Mouse (Mus musculus) midbrain, embryonic 14.5 days (tissue): Measurements from ENCODE around the gene Smg9. TPM values are rescaled to one million over a fixed set of nuclear protein-coding genes. Genes with fewer than 3 reads are reported as not detected.

ENCODE experiments used
- ATAC-seq: fragments of 200-750 bp; cut with Nextera tagmentation; 2 replicates; pipeline ENCODE4 v1.8.0; 2017; ENCODE audit warnings: moderate number of reproducible peaks, moderate library complexity; ENCODE audit not compliant: low FRiP score, low TSS enrichment
- DNase-seq: peaks from one replicate; pipeline ENCODE4 v3.0.0-alpha.2; 2015
- H3K27ac ChIP-seq: fragments of 300-500 bp; sonication (generic); replicated peaks from 2 replicates; pipeline ENCODE4 v1.5.1; 2014; ENCODE audit warnings: mild to moderate bottlenecking, low read depth, low read length, moderate library complexity
- H3K27me3 ChIP-seq: fragments of 300-500 bp; sonication (generic); 2 replicates; pipeline ENCODE4 v1.6.1; 2014; ENCODE audit warnings: low read length, control low read depth, mixed read lengths; ENCODE audit not compliant: control insufficient read depth, insufficient read depth
- H3K36me3 ChIP-seq: fragments of 300-500 bp; sonication (generic); 2 replicates; pipeline ENCODE4 v1.6.1; 2014; ENCODE audit warnings: low read length, control low read depth; ENCODE audit not compliant: control insufficient read depth, insufficient read depth
- H3K4me1 ChIP-seq: fragments of 300-500 bp; sonication (generic); 2 replicates; pipeline ENCODE4 v1.6.1; 2014; ENCODE audit warnings: mild to moderate bottlenecking, antibody characterized with exemption, low read length, control low read depth; ENCODE audit not compliant: control insufficient read depth, insufficient read depth
- H3K4me2 ChIP-seq: fragments of 300-500 bp; sonication (generic); 2 replicates; pipeline ENCODE4 v1.6.1; 2014; ENCODE audit warnings: mild to moderate bottlenecking, low read length, moderate library complexity
- H3K4me3 ChIP-seq: fragments of 300-500 bp; sonication (generic); replicated peaks from 2 replicates; pipeline ENCODE4 v1.5.1; 2014; ENCODE audit warnings: low read depth, low read length
- H3K9ac ChIP-seq: fragments of 300-500 bp; sonication (generic); replicated peaks from 2 replicates; pipeline ENCODE4 v1.6.1; 2014; ENCODE audit warnings: mild to moderate bottlenecking, low read length, moderate library complexity
- H3K9me3 ChIP-seq: fragments of 300-500 bp; sonication (generic); 2 replicates; pipeline ENCODE4 v1.6.1; 2016; ENCODE audit warnings: low read length, control low read depth, mixed read lengths; ENCODE audit not compliant: control insufficient read depth
- WGBS: fragments of 180-500 bp; shearing (Covaris S2); extraction: QIAGEN DNeasy Blood & Tissue Kit; methylation state at CpG from one replicate; pipeline ENCODE4 v1.1.7; 2014; 5-methylcytosine and 5-hydroxymethylcytosine counted together
- polyA plus RNA-seq: library from polyadenylated mRNA; unstranded; fragments of >200 nt; fragmentation: Nextera tagmentation; extraction: Ambion mirVana; gene quantifications from 2 replicates; pipeline ENCODE4 v1.2.1, GENCODE M21; 2014

Smg9 gene
- polyA plus RNA-seq, 1 experiment from 2014 or later, result 33.3 TPM

DNA sequence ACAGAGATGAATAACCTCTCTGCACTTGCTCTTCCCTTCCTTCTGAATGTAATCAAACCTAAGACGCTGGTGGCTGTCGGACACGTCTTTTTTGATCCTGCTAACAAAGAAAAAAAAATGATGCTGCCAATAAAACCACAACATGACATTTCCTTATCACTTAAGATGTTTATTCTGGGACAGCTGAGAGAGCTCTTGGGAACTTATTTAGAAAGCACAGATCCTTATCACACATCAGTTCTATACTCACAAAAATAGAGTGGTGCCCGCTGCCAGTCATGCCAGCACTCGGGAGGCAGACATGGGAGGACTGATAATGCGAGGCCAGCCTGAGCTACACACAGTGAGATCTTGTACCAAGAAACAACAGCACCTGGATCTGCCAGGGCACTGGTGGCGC, 40.5 kb downstream of the Smg9 start:
- Histone ChIP-seq H3K4me2 (no peak overlapping the region), H3K4me1 (no peaks in the 10 kb centered on the region), H3K9me3 (no peaks in the 10 kb centered on the region), H3K9ac (no peak overlapping the region), H3K36me3 (no peaks in the 10 kb centered on the region), H3K27ac (no peak overlapping the region), H3K4me3 (no peak overlapping the region), H3K27me3 (no peaks in the 10 kb centered on the region)
- no peak for ATAC-seq
- 72% methylated on average over 7 of the region's 7 CpGs for WGBS
- no peak for DNase-seq

DNA sequence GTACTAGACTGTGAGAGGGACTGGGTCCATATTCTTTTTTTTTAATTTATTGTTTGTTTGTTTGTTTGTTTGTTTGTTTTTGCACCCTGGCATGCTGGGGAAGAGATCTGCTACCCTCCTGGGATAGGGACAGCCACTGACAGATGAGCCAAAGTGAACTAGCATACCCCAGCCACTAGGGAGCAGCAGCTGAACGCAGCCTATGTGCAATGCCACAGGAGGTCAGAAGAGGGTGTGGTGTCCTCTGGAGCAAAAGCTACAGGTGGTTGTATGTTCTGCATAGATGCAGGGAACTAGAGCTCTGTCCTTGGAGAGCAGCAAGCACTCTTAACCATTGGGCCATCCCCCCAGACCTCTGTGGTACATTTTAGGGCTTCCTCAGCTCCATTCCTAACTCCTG, 42.4 kb downstream of the Smg9 start:
- Histone ChIP-seq H3K9ac (no peak overlapping the region), H3K27ac (no peak overlapping the region), H3K4me1 (no peaks in the 10 kb centered on the region), H3K4me3 (no peak overlapping the region), H3K9me3 (no peaks in the 10 kb centered on the region), H3K27me3 (no peaks in the 10 kb centered on the region), H3K4me2 (no peak overlapping the region), H3K36me3 (no peaks in the 10 kb centered on the region)
- DNase-seq, result peak; percentile 52
- no peak for ATAC-seq
- WGBS, result 9% methylated on average over 1 of the region's 1 CpGs

DNA sequence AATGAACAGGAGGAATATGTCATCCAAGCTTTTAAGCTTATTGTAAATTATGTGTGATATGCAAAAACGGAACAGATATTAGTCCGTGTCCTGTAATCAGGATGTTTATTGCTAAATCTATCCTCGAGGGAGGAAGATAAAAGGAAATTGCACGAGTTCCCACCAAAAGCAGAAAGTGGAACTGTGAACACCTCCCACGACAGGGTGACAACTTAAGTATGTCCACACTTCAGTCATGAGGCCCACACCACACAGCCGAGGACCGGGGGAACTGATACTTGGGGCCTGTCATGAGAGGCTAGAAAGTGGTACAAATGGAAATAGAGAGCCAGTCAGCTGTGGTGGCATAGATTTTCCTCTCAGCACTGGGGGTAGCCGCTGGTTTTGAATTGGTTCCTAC, 42.9 kb downstream of the Smg9 start:
- H3K9ac ChIP-seq, result no peak overlapping the region
- DNase-seq, result no peak
- H3K4me1 ChIP-seq, result no peaks in the 10 kb centered on the region
- ATAC-seq, result no peak
- no peak overlapping the region for H3K4me2 ChIP-seq
- no peak overlapping the region for H3K4me3 ChIP-seq
- WGBS, result 76% methylated on average over 8 of the region's 8 CpGs
- H3K27ac ChIP-seq, result no peak overlapping the region
- H3K36me3 ChIP-seq, result no peaks in the 10 kb centered on the region
- H3K27me3 ChIP-seq, result no peaks in the 10 kb centered on the region
- H3K9me3 ChIP-seq, result no peaks in the 10 kb centered on the region

DNA sequence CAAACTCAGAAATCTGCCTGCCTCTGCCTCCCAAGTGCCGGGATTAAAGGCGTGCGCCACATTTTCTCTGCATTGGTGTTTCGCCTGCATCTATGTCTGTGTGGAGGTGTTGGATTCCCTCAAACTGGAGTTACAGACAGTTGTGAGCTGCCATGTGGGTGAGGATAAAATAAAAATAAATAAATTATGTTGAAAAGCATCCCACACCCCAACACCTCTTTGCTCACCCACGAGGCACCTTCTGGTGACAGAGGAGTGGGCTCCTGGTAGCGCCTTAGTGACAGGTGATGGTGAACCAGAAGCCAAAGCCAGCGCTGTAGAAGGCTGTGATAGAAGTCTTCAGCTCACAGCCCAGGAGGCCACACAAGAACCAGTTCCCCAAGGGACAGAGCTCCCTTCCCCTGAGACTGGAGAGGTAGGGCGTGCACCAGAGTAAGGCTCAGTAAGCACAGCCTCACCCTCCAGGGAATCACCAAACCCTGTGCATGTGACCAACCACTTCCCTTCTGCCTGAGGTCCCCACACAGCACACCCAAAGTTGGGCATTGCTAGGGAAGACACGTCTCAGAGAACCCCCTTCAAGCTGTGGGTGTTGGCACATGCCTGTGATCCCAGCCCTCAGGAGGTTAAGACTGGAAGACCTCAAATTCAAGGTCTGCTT, 46.0 kb downstream of the Smg9 start:
- Histone ChIP-seq H3K4me3 (no peak overlapping the region), H3K4me1 (no peaks in the 10 kb centered on the region), H3K27ac (no peak overlapping the region), H3K27me3 (no peaks in the 10 kb centered on the region), H3K9me3 (no peaks in the 10 kb centered on the region), H3K4me2 (no peak overlapping the region), H3K36me3 (no peaks in the 10 kb centered on the region), H3K9ac (no peak overlapping the region)
- WGBS, result 93% methylated on average over 9 of the region's 9 CpGs
- DNase-seq (no peak), ATAC-seq (no peak)

DNA sequence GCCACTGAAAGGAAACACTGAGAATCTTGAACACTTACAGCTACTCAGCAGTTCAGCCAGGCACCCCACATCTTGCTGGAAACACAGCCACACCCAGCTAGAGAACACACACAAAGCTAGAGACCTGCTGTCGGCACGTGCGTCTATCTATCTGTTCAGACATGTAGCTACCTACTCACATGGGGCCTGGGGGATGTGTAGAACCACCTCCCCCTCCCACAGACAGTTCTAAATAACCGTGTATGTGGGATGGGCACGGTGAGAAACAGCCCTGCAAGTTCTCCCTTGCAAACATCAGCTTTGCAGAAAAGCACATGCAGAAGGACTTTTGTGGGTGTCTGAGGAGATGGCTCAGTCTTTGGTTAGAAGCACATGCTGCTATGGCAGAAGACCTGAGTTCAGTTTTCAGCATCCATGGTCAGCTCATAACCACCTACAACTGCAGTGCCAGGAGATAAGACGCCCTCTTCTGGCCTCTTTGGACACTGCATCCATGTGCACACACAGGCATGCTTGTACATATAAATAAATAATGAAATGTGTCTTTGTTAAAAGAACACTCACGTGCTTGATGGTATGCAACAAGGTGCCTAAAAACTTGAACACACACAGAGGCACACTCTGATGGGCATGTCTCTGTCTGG, 47.4 kb downstream of the Smg9 start:
- Histone ChIP-seq H3K9me3 (no peaks in the 10 kb centered on the region), H3K27ac (no peak overlapping the region), H3K36me3 (no peaks in the 10 kb centered on the region), H3K9ac (no peak overlapping the region), H3K4me1 (no peaks in the 10 kb centered on the region), H3K4me2 (no peak overlapping the region), H3K27me3 (no peaks in the 10 kb centered on the region), H3K4me3 (no peak overlapping the region)
- no peak for DNase-seq
- WGBS, result 79% methylated on average over 7 of the region's 7 CpGs
- no peak for ATAC-seq

DNA sequence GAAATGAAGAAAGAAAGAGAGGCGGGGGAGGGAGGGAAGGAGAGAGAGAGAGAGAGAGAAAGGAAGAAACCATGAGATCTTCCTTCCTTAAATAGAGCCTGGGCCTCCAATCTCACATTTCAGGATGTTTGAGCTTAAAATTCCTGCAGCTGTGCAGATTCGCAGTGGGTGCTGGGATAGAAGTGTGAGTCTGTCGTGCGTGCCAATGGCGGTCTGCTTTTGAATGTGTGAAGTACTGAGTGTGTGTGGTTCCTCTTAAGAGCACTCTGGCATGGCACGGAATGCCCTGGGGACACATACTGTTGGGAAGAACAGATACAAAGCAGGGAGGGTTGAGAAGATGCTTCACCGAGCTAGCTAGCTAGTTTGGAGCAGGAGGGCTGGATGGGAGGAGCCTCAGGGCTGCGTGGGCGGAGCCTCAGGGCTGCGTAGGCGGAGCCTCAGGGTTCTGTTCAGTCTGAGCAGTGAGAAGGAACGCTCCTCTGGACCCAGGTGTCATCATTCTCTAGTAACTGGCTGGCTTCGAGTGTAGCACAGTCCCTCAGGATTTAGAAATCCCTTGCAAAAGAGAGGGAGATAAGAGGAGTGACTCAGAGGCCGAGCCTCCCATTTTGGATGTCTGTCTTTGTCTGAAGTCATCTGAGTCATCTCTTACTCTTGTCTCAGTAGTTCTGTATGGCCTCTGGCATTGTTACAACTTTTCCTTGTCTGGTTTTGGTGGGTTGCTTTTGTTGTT, 49.5 kb downstream of the Smg9 start:
- no peak overlapping the region for H3K4me3 ChIP-seq
- H3K9me3 ChIP-seq, result no peaks in the 10 kb centered on the region
- no peaks in the 10 kb centered on the region for H3K4me1 ChIP-seq
- H3K36me3 ChIP-seq, result no peaks in the 10 kb centered on the region
- H3K4me2 ChIP-seq, result no peak overlapping the region
- H3K27me3 ChIP-seq, result no peaks in the 10 kb centered on the region
- no peak overlapping the region for H3K27ac ChIP-seq
- no peak for ATAC-seq
- no peak for DNase-seq
- 64% methylated on average over 14 of the region's 14 CpGs for WGBS
- H3K9ac ChIP-seq, result no peak overlapping the region

DNA sequence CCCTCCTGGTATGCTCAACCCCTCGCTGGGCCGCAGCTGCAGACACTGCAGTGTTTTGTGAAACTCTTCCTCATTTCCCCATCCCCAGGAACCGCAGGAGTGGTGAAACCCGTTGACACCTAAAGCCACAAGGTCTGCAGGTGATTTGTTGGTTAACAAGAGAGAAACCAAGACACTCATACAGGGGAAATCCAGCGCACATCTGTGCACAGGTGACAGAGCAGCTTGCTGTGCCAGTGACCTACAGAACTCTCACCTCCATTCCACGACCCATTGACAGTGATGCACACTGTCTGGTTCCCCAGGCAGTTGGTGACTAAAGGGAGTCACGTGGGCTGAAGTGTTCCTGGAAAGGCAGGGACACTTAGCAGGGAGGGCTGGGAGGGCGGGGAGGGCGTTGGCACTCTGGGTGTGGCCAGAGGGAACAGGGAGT, 51.2 kb downstream of the Smg9 start:
- Histone ChIP-seq H3K27me3 (no peaks in the 10 kb centered on the region), H3K4me2 (no peak overlapping the region), H3K4me1 (no peaks in the 10 kb centered on the region), H3K4me3 (no peak overlapping the region), H3K9ac (no peak overlapping the region), H3K27ac (no peak overlapping the region), H3K36me3 (no peaks in the 10 kb centered on the region), H3K9me3 (no peaks in the 10 kb centered on the region)
- 71% methylated on average over 9 of the region's 9 CpGs for WGBS
- no peak for ATAC-seq
- no peak for DNase-seq

DNA sequence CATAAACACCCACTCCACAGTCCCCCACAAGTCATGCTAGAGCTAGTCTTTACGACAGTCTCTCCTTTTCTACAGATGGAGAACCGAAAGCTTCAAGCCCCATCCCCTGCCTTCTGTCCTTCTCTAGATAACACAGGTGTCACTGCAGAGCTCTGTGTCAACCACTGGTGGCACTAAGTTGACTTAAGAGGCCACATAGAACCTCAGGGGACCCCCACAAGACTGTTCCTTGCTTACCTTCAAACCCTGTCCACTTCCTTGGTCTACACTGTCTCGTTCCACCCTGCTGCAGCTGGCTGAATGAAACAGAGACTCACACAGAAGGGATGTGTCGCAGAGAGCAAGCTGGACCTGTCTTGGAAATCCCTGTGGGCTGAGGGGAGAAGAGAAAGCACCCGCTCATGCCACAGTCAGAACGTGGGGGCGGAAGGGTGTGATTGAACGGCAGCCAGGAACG, 52.5 kb downstream of the Smg9 start, which contains the start of gene Irgc1:
Irgc1 (minus strand) TSS at position 443 of the 457 bp plus-strand sequence.
- no peaks in the 10 kb centered on the region for H3K4me1 ChIP-seq
- H3K27me3 ChIP-seq, result no peaks in the 10 kb centered on the region
- no peaks in the 10 kb centered on the region for H3K9me3 ChIP-seq
- no peaks in the 10 kb centered on the region for H3K36me3 ChIP-seq
- H3K27ac ChIP-seq, result no peak within 1 kb of the TSS
- ATAC-seq, result no peak
- H3K9ac ChIP-seq, result no peak within 1 kb of the TSS
- DNase-seq, result no peak
- no peak within 1 kb of the TSS for H3K4me3 ChIP-seq
- no peak within 1 kb of the TSS for H3K4me2 ChIP-seq
- WGBS, result 82% methylated on average over 9 of the region's 9 CpGs
